Mouse (Mus musculus) olfactory bulb, adult 2 months (tissue): ENCODE results near the gene Slc10a1. TPM values are rescaled to one million over a fixed set of nuclear protein-coding genes. Genes with fewer than 3 reads are reported as not detected.

Source experiments
- H3K27ac ChIP-seq: fragments of 200-500 bp; 2 replicates; pipeline ENCODE4 v1.5.1; 2012; ENCODE audit warnings: low read depth, low read length; ENCODE audit not compliant: insufficient read depth
- H3K4me1 ChIP-seq: fragments of 200-500 bp; 2 replicates; pipeline ENCODE4 v1.6.1; 2012; ENCODE audit warnings: low read length; ENCODE audit not compliant: control insufficient read depth, insufficient read depth
- H3K4me3 ChIP-seq: fragments of 200-500 bp; 2 replicates; pipeline ENCODE4 v1.5.1; 2012; ENCODE audit warnings: mild to moderate bottlenecking, low read depth, low read length, moderate library complexity; ENCODE audit not compliant: insufficient read depth
- CTCF ChIP-seq: fragments of 200-500 bp; IDR thresholded peaks from 2 replicates; pipeline ENCODE4 v1.5.1; 2012; ENCODE audit warnings: low read depth, mild to moderate bottlenecking, low read length, moderate library complexity; ENCODE audit not compliant: insufficient read depth
- POLR2A ChIP-seq: fragments of 200-500 bp; IDR thresholded peaks from 2 replicates; pipeline ENCODE4 v1.6.1; 2012; ENCODE audit warnings: mild to moderate bottlenecking, low read depth, low read length, moderate library complexity; ENCODE audit not compliant: insufficient read depth
- WGBS: fragments of 180-500 bp; shearing (Covaris S2); methylation state at CpG from one replicate; pipeline ENCODE4 v1.1.7; 2018; 5-methylcytosine and 5-hydroxymethylcytosine counted together
- polyA plus RNA-seq: library from polyadenylated mRNA; stranded (reverse); fragments of >200 nt; gene quantifications from 2 replicates; pipeline ENCODE4 v1.2.4, GENCODE M21; 2012; ENCODE audit warnings: low replicate concordance; ENCODE audit not compliant: missing spikeins, insufficient read depth, insufficient read length

Slc10a1 gene
- polyA plus RNA-seq, 1 experiment, result not detected

DNA sequence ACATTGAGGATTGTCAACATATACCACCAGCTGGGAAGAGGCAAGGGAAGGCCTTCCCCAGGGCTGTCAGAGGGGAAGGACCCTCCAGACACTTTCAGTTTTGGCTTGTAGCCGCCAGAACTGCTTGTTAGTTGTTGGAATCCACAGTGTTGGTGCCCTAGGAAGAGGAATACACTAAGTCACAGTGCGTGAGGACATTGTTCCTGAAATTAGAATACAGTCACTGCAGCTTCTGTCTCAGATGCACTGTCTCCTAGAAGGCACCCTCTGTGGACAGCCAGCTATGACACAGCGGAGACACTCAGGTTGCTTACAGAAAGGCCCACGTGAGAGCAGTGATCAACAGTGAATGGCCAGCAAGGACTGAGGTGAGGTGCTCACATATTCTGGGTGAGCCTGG lies 29.3 kb downstream of the Slc10a1 start:
- no peaks in the 10 kb centered on the region for H3K4me1 ChIP-seq
- 72% methylated on average over 4 of the region's 4 CpGs for WGBS
- TF ChIP-seq CTCF (no peak), POLR2A (no peak)
- no peak overlapping the region for H3K27ac ChIP-seq
- no peak overlapping the region for H3K4me3 ChIP-seq

DNA sequence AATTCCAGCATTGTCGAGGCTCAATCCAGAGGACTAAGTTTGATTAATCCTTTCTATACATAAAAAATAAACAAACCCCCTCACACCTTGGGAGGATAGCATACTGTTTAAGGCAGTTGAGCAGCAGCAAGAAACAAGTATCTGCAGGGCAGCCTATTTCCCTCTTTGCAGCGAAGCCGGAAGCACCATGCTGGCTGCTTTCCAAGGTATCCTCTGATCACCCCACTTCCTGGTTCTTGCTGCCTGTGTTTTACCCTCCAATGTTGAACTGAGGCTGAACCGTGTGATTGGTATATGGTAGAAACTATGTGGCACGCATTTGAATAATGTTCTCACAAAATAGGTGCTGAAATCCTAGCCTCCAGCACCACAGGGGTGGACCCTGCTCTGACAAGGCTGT lies 29.9 kb downstream of the Slc10a1 start:
- TF ChIP-seq CTCF (no peak), POLR2A (no peak)
- Histone ChIP-seq H3K27ac (no peak overlapping the region), H3K4me1 (no peaks in the 10 kb centered on the region), H3K4me3 (no peak overlapping the region)
- 45% methylated on average over 5 of the region's 5 CpGs for WGBS

DNA sequence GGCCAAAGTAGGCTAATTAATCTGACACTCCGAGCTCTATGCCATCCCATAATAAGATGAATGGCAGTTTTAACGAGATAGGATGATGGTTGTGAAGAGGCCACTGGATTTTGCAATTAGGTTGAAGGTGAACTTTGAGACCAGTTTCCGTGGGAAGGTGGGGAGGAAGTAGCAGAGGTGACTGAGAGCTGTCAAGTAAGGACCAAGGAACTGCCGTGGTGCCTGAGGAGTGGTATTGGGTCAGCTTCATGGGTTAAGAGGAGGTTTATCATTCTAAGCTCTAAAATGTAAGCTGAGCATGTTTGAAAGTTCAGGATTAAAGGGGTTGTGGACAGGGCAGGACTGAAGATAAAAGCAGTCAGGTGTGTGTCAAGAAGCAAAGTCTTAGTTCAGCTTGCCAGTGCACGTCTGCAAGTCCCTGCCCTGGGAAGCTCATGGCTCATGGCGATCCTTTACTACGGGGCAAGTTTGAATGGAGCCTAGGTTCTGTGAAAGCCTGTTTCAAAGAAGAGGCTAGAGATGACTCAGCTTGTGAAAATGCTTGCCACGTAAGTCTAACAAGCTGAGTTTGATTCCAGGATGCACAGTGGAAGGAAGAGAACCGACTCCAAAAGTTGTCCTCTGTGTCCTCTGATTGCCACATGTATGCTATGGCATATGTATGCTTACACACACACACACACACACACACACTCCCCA lies 31.0 kb downstream of the Slc10a1 start:
- Histone ChIP-seq H3K4me1 (no peaks in the 10 kb centered on the region), H3K4me3 (no peak overlapping the region), H3K27ac (no peak overlapping the region)
- no peak for TF ChIP-seq POLR2A
- TF ChIP-seq CTCF, result no peak
- WGBS, result 65% methylated on average over 9 of the region's 9 CpGs

DNA sequence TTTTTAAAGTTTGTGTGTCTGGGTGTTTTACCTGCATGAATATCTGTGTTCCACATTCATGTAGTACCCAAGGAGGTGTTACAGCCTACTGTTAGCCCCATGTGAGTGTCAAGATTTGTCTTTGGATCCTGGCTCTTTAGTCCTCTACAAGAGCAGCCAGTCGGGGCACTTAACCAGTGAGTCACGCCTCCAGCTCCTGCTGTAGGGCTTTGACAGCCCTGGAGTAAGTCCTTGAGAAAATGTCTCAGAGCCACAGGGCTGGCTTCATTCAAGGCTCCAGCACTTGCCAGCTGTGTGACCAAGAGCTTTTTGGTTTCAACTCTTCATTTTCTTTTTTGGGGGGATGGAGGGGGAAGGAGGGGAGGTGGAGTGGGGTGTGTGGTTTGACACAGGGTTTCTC lies 31.8 kb downstream of the Slc10a1 start:
- TF ChIP-seq CTCF (no peak), POLR2A (no peak)
- Histone ChIP-seq H3K4me3 (no peak overlapping the region), H3K27ac (no peak overlapping the region), H3K4me1 (no peaks in the 10 kb centered on the region)
- WGBS, result 64% methylated on average over 2 of the region's 2 CpGs

DNA sequence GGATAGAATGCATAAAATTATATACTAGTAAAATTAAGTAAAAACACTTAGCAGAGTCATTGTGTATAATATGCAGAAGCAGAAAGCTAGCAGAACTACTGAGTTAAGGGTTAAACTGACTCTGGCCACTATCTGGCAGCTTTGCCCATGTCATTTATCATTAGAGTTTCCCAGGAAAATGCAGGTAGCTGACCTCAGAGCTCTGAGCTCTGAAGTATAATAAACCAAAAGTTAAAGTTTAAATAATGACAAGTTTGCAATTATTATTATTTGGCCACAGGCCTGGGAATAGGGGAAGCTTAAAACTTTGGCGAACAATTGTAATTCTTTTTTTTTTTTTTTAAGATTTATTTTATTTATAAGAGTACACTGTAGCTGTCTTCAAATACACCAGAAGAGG lies 35.6 kb downstream of the Slc10a1 start:
- no peak overlapping the region for H3K27ac ChIP-seq
- 98% methylated on average over 1 of the region's 1 CpGs for WGBS
- H3K4me3 ChIP-seq, result no peak overlapping the region
- H3K4me1 ChIP-seq, result no peaks in the 10 kb centered on the region
- no peak for TF ChIP-seq POLR2A
- no peak for TF ChIP-seq CTCF

DNA sequence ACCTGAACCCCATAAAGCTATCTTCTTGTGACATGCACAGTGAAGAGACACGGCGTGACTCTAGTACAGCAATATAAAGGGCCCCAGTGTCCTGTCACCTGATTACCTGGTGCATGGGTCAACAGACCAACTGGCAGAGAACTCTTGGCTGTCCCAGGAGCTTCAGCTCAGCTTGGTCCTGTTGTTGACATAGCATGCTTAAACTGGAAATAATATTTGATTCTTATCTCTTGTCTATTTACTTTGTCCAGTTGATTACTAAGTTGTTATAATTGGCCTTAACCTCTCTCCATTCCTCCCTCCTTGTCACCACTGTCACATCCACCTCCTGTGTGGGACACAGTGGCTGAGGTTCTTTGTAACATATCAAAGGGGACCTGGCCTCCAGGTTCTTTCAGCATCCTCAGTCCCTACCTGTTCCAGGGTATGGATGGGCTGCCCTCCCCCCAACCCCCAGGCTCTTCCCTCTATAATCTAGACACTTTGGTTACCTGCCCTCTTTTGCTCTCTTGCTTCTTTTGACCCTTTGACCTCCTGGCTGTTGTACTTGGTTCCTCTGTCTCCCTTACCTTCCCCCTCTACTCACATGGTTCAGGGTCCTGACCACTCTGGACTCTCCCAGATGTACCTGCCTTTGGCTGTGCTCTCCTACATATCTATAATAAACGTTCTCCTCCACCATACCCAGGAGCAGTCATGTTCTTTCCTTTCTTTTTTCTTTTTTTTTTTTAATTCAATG lies 36.9 kb downstream of the Slc10a1 start:
- Histone ChIP-seq H3K4me1 (no peaks in the 10 kb centered on the region), H3K4me3 (no peak overlapping the region), H3K27ac (no peak overlapping the region)
- 90% methylated on average over 3 of the region's 3 CpGs for WGBS
- no peak for TF ChIP-seq CTCF
- no peak for TF ChIP-seq POLR2A

DNA sequence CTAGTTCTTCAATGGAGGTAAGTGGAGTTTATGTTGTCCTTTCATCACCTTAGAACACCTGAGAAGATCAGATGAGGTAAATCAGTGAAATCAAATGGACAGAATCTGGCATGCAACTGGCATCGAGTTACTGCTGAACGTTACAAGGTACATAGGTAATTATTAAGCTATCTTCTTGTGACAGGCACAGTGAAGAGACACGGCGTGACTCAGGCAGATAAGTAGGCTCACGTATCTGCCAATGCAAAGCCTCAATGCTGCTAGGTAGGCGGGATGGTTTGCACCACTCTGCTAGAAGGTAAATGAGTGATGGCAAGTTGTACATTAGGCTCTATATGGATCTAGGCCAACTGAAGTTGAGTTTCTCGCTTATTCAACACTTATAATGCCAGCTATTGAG lies 38.4 kb downstream of the Slc10a1 start:
- Histone ChIP-seq H3K4me1 (peaks cover 2% of the 10 kb centered on the region; the same call in 1 of the 2 replicates), H3K27ac (no peak overlapping the region), H3K4me3 (no peak overlapping the region)
- no peak for TF ChIP-seq POLR2A
- TF ChIP-seq CTCF, result no peak
- 88% methylated on average over 7 of the region's 7 CpGs for WGBS

DNA sequence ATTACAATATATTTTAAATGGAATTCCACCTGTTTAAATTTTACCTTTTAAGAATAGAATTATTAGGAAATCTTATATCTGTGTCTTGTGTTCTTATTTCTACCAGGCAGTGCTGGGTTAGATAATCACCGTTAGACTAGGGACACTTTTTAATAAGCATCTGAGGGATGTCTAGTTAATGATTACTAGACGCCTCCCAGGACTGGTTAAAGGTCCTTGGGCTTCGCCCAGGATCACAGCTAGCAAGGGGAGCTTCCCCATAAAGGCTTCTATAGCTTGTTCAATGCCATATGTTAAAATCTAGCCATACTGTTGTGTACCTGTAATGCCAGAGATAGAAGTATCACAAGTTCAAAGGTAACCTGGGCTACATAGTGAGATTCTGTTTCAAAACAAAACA lies 39.6 kb downstream of the Slc10a1 start:
- 92% methylated on average over 3 of the region's 3 CpGs for WGBS

DNA sequence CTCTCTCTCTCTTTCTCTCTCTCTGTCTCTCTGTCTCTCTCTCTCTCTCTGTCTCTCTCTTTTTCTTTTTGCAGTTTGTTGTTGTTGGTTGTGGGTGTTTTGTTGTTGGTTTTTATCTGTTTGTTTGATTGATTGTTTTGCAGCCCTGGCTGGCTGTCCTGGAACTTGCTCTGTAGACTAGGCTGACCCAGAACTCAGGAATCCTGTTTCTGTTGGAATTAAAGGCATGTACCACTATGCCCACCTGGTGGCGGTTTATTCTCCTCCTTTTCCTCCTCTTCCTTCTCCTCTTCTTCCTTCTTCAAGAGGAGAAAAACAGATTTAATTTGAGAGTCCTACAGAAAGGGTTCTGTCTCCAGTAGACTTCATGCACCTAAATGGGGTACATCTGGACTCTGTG lies 41.0 kb downstream of the Slc10a1 start:
- WGBS, result 73% methylated on average over 1 of the region's 1 CpGs
- Histone ChIP-seq H3K27ac (no peak overlapping the region), H3K4me1 (peaks cover 7% of the 10 kb centered on the region), H3K4me3 (no peak overlapping the region)
- TF ChIP-seq POLR2A (no peak), CTCF (no peak)

More for the DNA sequence above, 39.6 kb downstream of the Slc10a1 start:
- H3K4me3 ChIP-seq, result no peak overlapping the region
- no peak overlapping the region for H3K27ac ChIP-seq
- peaks cover 2% of the 10 kb centered on the region; the same call in 1 of the 2 replicates for H3K4me1 ChIP-seq
- TF ChIP-seq CTCF (no peak), POLR2A (no peak)
